Mouse (Mus musculus) spleen, adult 18-20 months (tissue): ENCODE results near the gene Thsd7b.

Experiments
- DNase-seq, 2 experiments: peaks; one replicate each; pipeline ENCODE4 v3.0.0; 2022; ENCODE audit warnings: mixed read lengths in 2 of 2

Gene Thsd7b

DNA sequence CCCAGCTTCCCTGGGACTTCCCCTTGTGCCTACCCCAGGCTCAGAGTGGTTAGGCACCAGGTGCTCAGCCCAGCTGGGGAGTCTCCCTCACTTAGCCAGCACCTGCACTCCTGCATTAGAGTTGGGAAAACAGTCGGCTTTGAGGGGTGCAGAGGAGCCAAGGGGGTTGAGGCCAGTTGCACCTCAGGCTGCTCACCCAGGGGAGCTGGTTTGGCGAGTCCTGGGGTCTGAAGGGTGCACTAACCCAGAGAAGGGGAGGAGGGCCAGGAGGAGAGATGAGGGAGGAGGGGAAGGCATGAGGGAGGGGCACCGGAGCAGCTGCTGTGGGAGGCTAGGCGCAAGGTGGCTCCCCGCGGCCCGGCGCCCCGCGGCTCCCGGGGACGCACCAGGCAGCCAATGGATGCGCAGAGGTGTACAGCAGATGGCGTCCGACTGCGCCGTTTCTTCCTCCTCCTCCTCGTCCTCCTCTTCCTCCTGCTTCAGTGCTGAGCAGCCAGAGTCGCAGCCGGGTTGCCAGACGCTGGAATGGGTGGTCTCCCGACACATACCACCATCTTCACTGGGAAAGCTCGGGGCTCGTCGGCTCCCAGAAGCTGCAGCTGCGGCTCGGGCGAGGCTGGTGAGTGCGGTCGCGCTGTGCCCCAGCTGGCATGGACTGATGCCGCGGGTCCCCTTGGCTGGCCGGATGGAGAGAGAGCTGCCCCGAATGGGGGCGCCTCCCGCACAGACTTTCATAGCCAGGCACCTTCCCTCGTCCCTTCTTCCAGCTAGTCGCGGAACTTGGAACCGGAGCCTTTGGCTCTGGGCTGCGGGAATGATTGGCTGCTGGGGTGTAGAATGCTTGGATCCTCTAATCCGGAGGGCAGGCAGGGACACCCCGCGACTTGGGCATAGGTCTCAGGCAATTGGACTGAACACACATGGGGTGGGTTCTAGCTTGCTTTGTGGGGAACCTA lies at the start of gene Thsd7b:
TSS of gene Thsd7b (plus strand) at position 321 of the 956 bp plus-strand sequence.
- DNase-seq = no peak

DNA sequence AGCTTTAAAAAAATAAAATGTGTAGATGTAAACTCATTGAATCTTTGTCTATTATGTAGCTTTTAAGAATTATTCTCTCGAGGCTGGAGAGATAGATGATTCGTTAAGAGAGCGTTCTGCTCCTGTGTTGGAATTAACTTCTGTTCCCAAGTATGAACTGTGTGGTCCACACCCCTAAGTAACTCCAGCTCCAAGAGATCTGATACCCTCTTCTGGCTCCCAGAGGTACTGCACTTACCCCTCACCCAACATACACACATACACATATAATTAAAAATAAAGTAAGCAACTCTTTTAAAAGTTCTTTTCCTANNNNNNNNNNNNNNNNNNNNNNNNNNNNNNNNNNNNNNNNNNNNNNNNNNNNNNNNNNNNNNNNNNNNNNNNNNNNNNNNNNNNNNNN lies 28.8 kb upstream of the Thsd7b start:
- peak in 1 of 2 experiments; percentile 2 for DNase-seq

DNA sequence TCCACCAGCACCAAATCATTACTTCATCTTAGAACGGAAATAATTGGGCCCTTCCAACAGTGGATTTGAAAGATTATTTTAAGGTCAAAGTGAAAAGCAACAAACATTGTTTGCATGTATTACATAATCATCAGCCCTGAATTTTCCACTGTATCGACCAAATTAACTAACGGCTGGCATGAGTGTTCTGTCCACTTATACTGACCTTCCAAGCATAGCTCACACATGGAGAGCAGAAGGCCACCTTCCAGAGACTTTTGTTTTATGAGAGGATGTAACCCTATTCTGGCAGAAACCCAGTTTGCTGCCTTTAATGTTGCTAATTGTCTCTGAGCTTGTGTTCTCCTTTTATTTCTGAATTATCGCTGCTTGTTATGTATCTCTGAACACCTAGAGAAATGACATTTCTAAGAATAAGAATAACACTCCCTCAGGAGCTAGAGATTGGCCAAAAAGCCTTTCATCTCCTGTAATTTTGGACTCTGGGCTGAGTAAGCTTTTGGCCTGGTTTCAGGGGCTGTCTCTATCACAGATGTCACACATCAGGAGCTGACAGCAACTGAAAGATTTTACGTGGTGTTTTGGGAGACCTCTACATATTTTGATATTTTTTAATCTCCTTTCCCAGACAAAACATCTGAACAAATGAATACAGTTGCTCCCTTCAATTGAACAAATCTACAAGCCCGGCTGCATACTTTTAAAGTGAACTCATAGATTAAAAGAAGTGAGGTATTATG lies 22.2 kb upstream of the Thsd7b start:
- DNase-seq = no peak

DNA sequence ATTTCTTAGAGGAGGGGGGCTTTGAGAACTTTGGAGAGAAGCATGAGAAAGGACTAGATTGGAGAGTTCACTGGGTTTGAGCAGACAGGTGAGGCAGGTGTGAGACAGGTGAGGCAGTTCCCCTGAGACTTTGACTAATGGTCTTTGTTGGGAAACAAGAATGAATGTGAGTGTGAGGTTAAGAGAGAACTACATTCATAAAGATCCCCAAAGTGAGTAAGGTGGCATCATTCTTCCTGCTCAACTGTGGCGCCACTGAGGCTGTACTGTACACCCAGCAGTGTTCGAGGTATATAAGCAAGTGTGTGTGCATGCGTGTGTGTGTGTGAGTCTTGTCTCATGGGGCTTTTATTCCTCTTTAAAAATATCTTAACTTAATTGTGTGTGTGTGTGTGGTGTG lies 6.4 kb upstream of the Thsd7b start:
- no peak for DNase-seq

DNA sequence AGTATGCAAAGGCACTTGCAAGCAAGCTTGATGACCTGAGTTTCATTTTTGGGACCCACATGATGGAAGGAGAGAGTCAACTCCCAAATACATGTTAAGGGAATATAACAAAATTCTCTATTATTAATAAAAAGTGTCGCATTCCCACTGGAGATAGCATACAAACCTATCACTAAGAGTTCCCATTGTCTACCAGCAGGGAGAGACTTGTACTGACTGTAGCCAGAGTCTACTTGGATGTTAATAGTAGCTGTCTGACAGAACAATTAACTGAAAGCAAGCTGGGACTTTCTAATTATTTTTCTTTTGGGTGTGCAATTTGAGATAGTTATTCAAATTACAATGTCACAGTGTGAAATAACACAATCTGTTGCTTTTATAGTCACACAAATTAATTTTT lies 31.1 kb downstream of the Thsd7b start:
- no peak for DNase-seq

DNA sequence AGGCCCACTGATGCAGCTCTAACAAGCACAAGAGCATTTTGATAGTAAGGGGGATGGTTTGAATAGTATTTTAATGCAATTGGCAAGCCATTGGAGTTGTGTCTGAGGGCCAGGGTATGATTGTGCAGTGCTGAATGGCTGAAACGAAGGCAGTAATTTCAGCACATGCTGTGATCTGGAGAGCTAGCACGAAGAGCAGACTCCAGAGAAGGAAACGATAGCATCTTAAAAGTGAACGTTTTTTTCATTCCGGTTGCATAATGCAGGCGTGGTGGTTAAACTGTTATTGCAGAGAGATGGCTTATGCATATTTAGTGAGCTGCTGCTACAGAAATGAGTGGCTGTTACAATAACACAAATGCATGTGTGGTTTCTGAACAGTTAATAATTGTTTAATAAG lies 51.3 kb downstream of the Thsd7b start:
- no peak for DNase-seq

DNA sequence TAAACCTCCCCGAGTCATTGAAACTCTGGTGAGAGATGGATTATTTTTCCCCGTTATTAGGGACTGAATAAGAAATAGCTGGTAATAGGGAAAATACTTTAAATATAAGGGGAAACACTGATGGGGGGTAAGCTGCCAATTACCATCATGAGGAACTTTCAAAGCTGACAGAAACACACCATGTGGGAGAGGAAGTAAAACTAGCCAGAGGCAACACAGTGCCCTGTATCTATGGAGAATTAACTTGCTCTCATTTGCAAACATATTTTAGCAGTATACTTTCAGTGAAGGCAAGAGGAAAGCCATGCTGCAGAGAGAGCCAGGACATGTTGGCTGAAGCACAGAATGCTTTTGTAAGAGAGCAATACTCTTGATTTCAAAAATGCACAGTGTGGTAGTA lies 51.7 kb downstream of the Thsd7b start:
- DNase-seq = no peak

DNA sequence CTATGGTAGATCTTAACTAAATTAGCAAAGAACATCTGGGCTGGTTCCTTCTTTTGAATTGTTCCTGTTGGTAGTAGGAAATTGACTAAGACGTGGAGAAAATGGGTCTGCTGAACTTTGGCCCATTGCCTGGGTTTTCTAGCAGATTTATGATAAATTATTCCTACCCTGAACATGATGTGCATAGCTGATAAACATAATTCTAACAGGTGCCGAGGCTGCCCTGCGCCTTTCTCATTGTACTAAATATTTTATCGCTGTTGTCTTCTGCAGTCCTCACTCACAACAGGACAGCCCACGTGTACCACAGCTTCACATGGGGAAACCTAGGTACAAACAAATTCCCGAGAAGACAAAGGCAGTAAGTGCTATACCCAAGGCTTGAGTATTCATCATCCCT lies 83.5 kb downstream of the Thsd7b start:
- DNase-seq = no peak

DNA sequence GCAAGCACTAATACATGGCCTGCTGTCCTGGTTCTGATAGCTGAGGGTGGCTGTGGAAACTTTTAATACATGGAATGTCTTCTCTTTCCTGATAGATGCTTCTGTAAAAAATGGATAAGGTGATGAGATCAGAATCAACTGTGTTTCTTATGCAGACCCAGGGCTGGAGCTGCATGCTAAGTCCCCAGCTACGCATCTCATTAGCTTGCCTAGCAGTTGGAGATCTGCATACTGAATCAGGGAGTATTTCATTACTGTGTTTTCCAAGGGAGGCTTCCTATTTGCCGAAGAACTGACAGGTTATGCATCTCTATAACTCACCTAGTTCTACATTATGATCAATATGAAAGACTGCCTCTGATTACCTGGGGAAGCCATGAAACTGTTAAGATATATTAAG lies 84.3 kb downstream of the Thsd7b start:
- no peak for DNase-seq

DNA sequence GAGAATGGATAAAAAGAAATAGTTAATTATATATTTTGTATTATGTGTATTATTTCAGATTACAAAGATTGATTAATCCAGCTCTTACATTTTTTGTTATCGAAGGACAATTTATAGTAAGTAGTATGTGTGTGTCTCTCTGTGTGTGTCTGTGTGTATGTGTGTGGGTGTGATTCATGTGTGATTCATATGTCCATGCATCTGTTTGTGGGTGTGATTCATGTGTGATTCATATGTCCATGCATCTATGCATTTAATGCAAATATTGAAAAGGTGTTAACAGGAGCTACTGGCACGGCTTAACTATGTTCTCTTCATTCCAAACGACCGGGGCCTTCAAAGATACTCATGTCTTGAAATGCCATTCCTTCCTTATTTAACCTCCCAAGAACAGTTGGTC lies 90.3 kb downstream of the Thsd7b start:
- DNase-seq = no peak

DNA sequence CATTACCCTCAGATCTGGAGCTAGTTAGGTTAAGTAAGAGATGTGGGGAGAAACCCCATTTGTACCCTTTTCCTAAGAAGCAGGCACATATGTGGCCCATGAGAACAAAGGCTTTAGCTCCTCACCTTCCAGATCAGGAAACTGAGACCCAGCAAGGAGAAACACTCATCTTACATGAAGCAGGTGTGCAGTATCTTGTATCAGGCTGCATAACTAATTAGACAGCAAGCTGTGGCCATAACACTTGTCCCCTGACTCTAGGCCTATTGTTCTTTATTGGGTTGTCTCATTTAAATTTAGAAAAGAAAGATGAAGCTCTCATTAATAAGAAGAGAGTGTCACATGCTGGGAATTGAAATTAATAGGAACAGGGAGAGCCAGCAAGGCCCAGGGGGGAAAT lies 91.7 kb downstream of the Thsd7b start:
- DNase-seq = no peak

DNA sequence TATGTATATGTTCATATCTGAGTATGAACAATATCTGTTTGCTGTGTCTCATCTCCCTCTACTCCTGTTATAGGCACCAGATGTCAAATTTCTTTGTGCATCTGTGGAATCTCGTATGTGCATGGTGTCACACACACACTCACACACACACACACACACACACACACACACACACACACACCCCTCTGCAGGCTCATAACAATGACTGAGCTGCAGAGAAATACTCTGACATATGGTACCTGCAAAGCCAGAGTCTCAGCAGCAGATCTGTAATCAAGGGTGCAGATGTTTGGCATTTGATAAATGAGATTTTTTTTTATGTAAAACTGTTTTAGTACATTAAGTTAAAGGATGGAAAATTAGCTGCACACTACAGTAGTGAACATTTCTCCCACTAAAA lies 92.5 kb downstream of the Thsd7b start:
- no peak for DNase-seq

DNA sequence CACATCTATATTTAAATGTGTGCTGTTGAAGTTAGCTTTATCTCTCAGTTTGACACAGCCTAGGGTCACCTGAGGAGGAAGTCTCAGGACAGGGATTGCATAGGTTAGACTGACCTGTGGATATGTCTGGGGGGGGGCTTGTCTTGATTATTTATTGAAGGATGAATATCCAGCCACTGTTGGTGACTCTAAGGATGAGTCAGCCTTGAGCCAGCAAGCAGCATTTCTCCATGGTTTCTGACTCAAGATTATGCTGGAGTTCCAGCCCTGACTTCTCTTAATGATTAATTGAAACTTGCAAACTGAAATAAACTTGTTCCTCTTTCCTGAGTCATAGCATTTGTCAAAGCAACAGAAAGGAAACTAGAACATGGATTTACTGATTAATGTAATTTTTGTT lies 113.4 kb downstream of the Thsd7b start:
- DNase-seq = no peak

DNA sequence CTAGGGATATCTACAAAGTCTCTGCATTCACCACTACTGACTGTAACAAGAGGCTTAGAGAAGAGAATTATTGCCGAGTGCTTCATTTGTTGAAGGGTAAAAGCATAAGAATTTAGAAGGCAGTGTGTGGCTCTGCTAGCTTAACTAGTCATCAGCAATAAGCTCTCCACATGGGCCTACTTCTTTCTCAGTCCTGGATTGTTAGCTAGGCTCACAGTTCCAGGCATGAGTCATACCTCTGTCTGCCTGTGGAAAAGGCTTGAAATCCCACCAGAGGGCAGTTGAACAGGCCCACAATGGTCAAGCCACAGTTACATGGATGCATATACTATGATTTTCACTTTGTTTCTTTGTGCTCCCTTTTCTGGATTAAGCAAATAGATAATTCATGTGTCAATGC lies 138.5 kb downstream of the Thsd7b start:
- no peak for DNase-seq

DNA sequence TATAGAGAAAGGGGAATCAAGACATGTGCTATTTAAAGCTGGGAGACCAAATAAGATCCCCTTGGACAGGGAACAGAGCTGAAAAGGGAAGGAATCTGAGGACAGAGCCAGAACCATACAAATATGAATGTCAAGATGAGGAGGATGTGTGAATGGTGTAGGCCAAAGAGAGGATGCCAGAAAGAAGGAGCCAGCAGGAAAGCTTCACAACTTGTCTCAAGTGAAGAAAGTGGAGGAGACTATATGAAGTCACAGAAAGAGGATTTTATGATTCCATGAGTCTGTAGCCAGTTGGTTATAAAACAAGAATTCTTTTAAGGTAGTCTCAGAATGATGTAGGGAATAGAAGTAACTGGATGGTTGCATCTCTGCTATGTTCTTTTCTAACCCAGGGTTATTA lies 148.5 kb downstream of the Thsd7b start:
- DNase-seq = no peak

DNA sequence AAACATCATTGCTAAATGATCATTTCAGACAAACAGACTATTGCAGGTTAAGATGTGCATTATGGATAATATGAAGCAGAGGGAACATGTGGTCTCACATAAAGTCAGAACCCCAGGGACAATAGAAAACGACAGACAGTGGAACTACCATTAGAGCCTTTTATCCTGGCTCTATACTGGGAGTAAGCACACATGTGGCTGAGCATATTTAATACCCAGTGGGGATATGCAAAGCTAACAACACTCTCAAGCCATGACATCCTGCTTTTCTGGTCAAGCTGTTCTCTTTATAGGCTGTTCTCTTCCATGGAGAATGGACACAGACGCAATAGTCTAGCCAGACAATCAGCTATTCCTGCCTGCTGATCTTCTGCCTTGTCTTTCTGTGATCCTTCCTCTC lies 191.3 kb downstream of the Thsd7b start:
- no peak for DNase-seq

DNA sequence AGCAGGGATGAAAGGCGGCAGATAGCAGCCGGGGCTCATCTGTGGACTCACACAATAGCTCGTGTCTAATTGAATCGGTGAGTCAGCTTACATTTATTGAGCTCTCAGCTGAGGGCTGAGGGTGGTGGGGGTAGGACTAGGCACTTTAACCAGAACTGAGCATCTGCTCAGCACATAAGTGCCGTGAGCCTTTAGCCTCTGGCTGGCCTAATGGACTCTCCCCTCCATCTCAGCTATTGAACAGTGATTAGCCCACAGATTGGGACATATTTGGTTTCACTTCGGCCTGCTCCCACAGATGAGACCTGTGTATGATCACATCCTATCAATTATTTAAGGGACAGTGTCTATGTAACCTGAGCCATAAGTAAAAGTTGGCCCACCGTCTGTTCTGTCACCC lies 200.4 kb downstream of the Thsd7b start:
- no peak for DNase-seq

DNA sequence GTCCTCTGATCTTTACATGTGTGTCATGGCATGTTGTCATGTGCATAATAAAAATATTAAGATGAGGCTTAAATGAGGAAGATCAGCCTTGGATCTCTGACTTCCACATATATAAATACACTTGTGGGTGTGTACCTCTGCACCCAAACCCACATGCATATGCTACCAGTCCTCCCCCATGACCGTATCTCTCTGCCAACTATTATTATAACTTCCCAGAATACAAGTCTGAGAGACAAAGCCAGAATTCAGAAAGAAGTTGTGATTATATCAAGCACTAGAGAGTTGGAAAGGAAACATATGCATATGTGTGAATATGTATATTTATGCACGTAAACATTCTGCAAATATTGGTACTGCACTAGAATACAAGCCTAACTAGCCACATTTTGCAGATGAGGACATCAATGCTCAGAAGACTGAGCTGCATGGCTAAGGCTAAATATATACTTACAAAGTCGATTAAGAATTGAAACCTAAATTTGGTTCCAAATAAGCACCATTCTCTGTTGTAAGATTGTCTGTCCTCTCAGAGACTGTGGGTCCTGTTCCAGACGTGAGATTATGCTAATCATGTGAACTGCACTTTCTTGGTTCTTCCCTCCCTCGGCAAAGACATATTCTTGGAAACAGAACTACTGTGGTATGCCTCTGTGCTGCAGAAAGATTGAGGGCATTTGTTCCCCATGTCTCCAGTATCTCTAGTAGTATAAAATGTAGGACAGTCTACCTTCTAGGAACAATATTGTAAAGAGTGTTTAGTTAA lies 211.3 kb downstream of the Thsd7b start:
- no peak for DNase-seq

DNA sequence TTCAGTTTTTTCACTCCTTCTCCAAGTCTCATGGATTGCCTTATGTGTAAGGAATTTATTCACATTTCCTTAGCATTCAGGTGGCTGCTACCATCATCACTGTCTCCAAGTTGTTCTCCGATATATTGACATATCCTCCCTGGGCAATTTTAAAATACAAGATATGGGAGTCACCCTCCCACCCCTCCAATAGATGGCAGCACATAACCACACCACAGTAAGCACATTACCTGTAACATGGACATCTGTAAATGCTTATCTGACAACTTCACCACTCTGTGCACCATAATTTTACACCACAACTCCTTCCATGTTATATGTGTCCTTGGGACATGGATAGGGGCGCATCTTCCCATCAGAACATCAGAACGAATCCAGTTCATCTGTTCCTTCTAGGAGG lies 218.0 kb downstream of the Thsd7b start:
- no peak for DNase-seq

DNA sequence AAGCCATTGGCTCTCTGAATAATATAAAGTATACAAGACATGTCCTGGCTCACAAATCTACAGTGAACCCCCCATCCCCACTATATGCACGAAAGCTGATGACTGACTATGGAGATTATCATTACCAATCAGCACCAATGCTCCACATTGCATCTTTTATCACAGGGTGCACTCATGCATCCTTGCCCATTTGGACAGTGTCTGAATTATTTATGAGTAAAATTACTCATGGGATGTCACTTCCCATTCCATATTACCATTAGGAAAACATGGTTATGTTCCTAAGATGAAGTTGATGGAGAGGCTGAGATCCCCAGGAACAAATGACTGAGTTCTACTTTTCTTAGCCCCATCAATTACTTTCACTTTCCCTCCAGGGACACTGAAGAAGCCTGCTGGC lies 220.8 kb downstream of the Thsd7b start:
- DNase-seq = no peak

DNA sequence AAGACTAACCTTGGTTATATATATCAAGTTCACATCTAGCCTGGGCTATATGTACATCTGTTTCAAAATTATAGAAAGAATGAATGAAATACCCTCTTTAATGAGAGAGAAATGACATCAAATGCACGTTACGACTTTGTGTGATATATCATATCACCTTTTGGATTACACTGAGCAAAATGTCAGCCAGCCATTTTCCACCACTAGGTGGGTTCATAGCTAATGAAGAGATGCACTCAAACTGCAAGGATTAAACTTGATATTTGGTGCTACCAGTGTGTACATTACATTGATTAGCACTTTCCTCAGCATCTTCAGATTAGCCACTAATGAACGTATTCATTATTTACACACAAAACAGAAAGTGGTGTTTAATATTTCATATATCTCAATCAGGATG lies 228.6 kb downstream of the Thsd7b start:
- no peak for DNase-seq

DNA sequence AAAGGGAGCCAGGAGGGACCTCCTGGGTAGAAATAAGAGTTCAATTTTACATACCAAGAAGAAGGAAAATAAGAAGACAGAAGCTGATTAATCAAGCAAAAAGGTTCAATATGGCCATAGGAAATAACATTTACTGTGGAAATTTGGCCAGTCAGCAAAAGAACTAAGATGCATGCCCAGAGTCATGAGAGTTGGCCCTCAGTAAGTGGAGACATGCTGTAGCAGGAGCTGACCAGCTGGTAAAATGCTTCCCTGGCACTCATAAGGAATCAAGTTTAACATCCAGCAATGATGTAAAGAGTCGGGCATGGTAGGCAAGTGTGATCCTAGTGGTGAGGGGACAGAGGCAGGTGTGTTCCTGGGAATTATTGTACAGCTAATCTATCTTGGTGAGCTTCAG lies 243.3 kb downstream of the Thsd7b start:
- DNase-seq = no peak

DNA sequence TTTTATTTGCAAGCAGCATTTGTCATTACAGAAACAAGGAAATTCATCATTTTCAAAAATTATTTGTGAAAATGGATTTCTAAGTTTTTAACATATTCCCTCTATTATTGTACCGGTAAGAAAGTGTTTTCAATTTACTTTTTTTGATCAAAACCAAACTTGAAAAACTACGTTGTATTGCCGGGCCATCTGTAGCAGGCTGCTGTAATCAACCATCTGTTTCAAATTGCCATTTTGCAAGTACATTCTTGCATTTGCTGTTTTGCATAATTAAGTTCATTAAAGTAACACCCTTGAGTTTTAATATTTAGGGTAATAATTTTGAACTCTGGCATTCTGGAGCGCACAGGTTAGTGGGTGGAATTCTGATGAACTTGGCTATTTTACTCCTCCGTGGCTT lies 246.6 kb downstream of the Thsd7b start:
- DNase-seq = no peak

DNA sequence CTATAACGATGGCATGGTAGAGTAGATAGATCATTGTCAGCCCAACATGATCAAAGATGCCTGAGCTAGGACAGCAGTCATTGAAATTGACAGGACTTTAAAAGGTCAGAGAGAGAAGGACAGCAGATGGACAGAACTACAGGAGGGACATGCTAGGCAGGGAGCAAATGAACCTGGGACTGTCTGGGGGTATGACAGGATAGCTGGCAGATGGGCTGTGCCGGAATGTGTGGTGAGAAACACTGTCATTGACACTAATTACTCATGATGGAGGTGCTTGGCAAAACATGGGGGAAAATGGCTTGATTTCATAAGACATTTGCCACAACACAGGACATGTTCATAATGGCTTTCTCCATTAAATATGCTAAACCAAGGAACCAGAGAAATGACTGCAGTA lies 253.9 kb downstream of the Thsd7b start:
- no peak for DNase-seq
